Mouse (Mus musculus) heart, embryonic 11.5 days (tissue): ENCODE results near the gene B4galt5. TPM values are rescaled to one million over a fixed set of nuclear protein-coding genes. Genes with fewer than 3 reads are reported as not detected.

Source experiments
- ATAC-seq: fragments of 200-750 bp; cut with Nextera tagmentation; replicated peaks from 2 replicates; pipeline ENCODE4 v1.8.0; 2017; ENCODE audit warnings: moderate library complexity; ENCODE audit not compliant: insufficient number of reproducible peaks, low FRiP score, low TSS enrichment
- H3K27ac ChIP-seq: fragments of 300-500 bp; sonication (generic); 2 replicates; pipeline ENCODE4 v1.5.1; 2014; ENCODE audit warnings: mild to moderate bottlenecking, low read depth, low read length
- H3K27me3 ChIP-seq: fragments of 300-500 bp; sonication (generic); 2 replicates; pipeline ENCODE4 v1.6.1; 2014; ENCODE audit warnings: mild to moderate bottlenecking, low read length, mixed read lengths; ENCODE audit not compliant: control insufficient read depth, insufficient read depth
- H3K36me3 ChIP-seq: fragments of 300-500 bp; sonication (generic); 2 replicates; pipeline ENCODE4 v1.6.1; 2014; ENCODE audit warnings: mild to moderate bottlenecking, low read length, moderate library complexity, mixed read lengths; ENCODE audit not compliant: control insufficient read depth, insufficient read depth
- H3K4me1 ChIP-seq: fragments of 300-500 bp; sonication (generic); 2 replicates; pipeline ENCODE4 v1.6.1; 2014; ENCODE audit warnings: low read length; ENCODE audit not compliant: control insufficient read depth, insufficient read depth
- H3K4me2 ChIP-seq: fragments of 300-500 bp; sonication (generic); 2 replicates; pipeline ENCODE4 v1.6.1; 2014; ENCODE audit warnings: mild to moderate bottlenecking, moderate library complexity
- H3K4me3 ChIP-seq: fragments of 300-500 bp; sonication (generic); 2 replicates; pipeline ENCODE4 v1.5.1; 2014; ENCODE audit warnings: low read depth, low read length
- H3K9ac ChIP-seq: fragments of 300-500 bp; sonication (generic); 2 replicates; pipeline ENCODE4 v1.6.1; 2014; ENCODE audit warnings: mild to moderate bottlenecking, low read depth, low read length, moderate library complexity
- H3K9me3 ChIP-seq: fragments of 300-500 bp; sonication (generic); replicated peaks from 2 replicates; pipeline ENCODE4 v1.6.1; 2016; ENCODE audit warnings: low read length; ENCODE audit not compliant: control insufficient read depth
- WGBS: fragments of 180-500 bp; shearing (Covaris S2); extraction: QIAGEN DNeasy Blood & Tissue Kit; methylation state at CpG from one replicate; pipeline ENCODE4 v1.1.7; 2014; ENCODE audit not compliant: insufficient replicate concordance; 5-methylcytosine and 5-hydroxymethylcytosine counted together
- polyA plus RNA-seq: library from polyadenylated mRNA; unstranded; fragments of >200 nt; fragmentation: Nextera tagmentation; extraction: Ambion mirVana; gene quantifications from 2 replicates; pipeline ENCODE4 v1.2.1, GENCODE M21; 2014

Gene B4galt5
- polyA plus RNA-seq, 1 experiment from 2014 or later = 24.5 TPM

GRCm38 (mm10) chr2:167261106-167261505, 87.9 kb downstream of the B4galt5 start:
- 77% methylated on average over 4 of the region's 4 CpGs for WGBS
- Histone ChIP-seq H3K9ac (no peak overlapping the region), H3K4me1 (0 out of 2 replicates have a peak, but pooled peaks cover 2% of the 10 kb centered on the region), H3K4me3 (no peak overlapping the region), H3K27ac (no peak overlapping the region), H3K36me3 (no peaks in the 10 kb centered on the region), H3K9me3 (no peaks in the 10 kb centered on the region), H3K4me2 (no peak overlapping the region), H3K27me3 (no peaks in the 10 kb centered on the region)
- ATAC-seq = no peak

GRCm38 (mm10) chr2:167257790-167258189, 91.2 kb downstream of the B4galt5 start:
- Histone ChIP-seq H3K9ac (no peak overlapping the region), H3K27me3 (no peaks in the 10 kb centered on the region), H3K4me1 (peaks cover 4% of the 10 kb centered on the region; the same call in 1 of the 2 replicates), H3K4me3 (no peak overlapping the region), H3K27ac (no peak overlapping the region), H3K36me3 (no peaks in the 10 kb centered on the region), H3K9me3 (no peaks in the 10 kb centered on the region), H3K4me2 (no peak overlapping the region)
- 45% methylated on average over 3 of the region's 3 CpGs for WGBS
- ATAC-seq = no peak

- Histone ChIP-seq H3K4me3 (no peak overlapping the region), H3K27me3 (no peaks in the 10 kb centered on the region), H3K4me1 (peaks cover 14% of the 10 kb centered on the region), H3K9ac (no peak overlapping the region), H3K9me3 (no peaks in the 10 kb centered on the region), H3K27ac (peak overlapping the region; percentile 43; the same call in 1 of the 2 replicates), H3K4me2 (no peak overlapping the region), H3K36me3 (no peaks in the 10 kb centered on the region)
- 38% methylated on average over 6 of the region's 6 CpGs for WGBS
- ATAC-seq = no peak
Observed at GRCm38 (mm10) chr2:167254808-167255207, 94.2 kb downstream of the B4galt5 start.

GRCm38 (mm10) chr2:167254185-167254584, 94.8 kb downstream of the B4galt5 start:
- peaks cover 14% of the 10 kb centered on the region for H3K4me1 ChIP-seq
- no peaks in the 10 kb centered on the region for H3K36me3 ChIP-seq
- peak; percentile 69 for ATAC-seq
- H3K27ac ChIP-seq = peak overlapping the region; percentile 43; the same call in 1 of the 2 replicates
- no peak overlapping the region for H3K4me3 ChIP-seq
- H3K4me2 ChIP-seq = no peak overlapping the region
- H3K9me3 ChIP-seq = no peaks in the 10 kb centered on the region
- no peaks in the 10 kb centered on the region for H3K27me3 ChIP-seq
- WGBS = 47% methylated on average over 7 of the region's 7 CpGs
- no peak overlapping the region for H3K9ac ChIP-seq

GRCm38 (mm10) chr2:167253476-167253875, 95.5 kb downstream of the B4galt5 start:
- ATAC-seq = no peak
- no peak overlapping the region for H3K4me3 ChIP-seq
- no peak overlapping the region for H3K9ac ChIP-seq
- 62% methylated on average over 5 of the region's 5 CpGs for WGBS
- no peaks in the 10 kb centered on the region for H3K36me3 ChIP-seq
- H3K27ac ChIP-seq = no peak overlapping the region
- H3K4me1 ChIP-seq = peaks cover 14% of the 10 kb centered on the region
- no peaks in the 10 kb centered on the region for H3K9me3 ChIP-seq
- no peak overlapping the region for H3K4me2 ChIP-seq
- no peaks in the 10 kb centered on the region for H3K27me3 ChIP-seq

- WGBS = 42% methylated on average over 3 of the region's 3 CpGs
- Histone ChIP-seq H3K27ac (no peak overlapping the region), H3K4me1 (peaks cover 14% of the 10 kb centered on the region), H3K9me3 (no peaks in the 10 kb centered on the region), H3K4me2 (no peak overlapping the region), H3K9ac (no peak overlapping the region), H3K4me3 (no peak overlapping the region), H3K27me3 (no peaks in the 10 kb centered on the region), H3K36me3 (no peaks in the 10 kb centered on the region)
- no peak for ATAC-seq
Observed at GRCm38 (mm10) chr2:167252057-167252687, 96.8 kb downstream of the B4galt5 start.

GRCm38 (mm10) chr2:167250736-167251337, 98.1 kb downstream of the B4galt5 start:
- Histone ChIP-seq H3K9ac (0 out of 2 replicates have a peak overlapping the region, but pooled peaks have one; percentile 28), H3K4me3 (no peak overlapping the region), H3K4me2 (no peak overlapping the region), H3K9me3 (no peaks in the 10 kb centered on the region), H3K27ac (no peak overlapping the region), H3K4me1 (peaks cover 14% of the 10 kb centered on the region), H3K27me3 (no peaks in the 10 kb centered on the region), H3K36me3 (no peaks in the 10 kb centered on the region)
- 28% methylated on average over 7 of the region's 7 CpGs for whole genome bisulfite sequencing
- no peak for ATAC-seq

GRCm38 (mm10) chr2:167250003-167250735, 98.8 kb downstream of the B4galt5 start:
- Histone ChIP-seq H3K27me3 (no peaks in the 10 kb centered on the region), H3K4me3 (no peak overlapping the region), H3K4me1 (peaks cover 14% of the 10 kb centered on the region), H3K36me3 (no peaks in the 10 kb centered on the region), H3K4me2 (no peak overlapping the region), H3K9ac (no peak overlapping the region), H3K9me3 (no peaks in the 10 kb centered on the region), H3K27ac (no peak overlapping the region)
- WGBS = 36% methylated on average over 10 of the region's 11 CpGs
- ATAC-seq = no peak
